Mouse (Mus musculus) stomach, embryonic 15.5 days (tissue): Measurements from ENCODE around the gene Fam187b. TPM values are rescaled to one million over a fixed set of nuclear protein-coding genes. Genes with fewer than 3 reads are reported as not detected.

Experiments used
- ATAC-seq: fragments of 200-750 bp; cut with Nextera tagmentation; 2 replicates; pipeline ENCODE4 v1.8.0; 2017; ENCODE audit warnings: low read depth, moderate number of reproducible peaks, moderate TSS enrichment; ENCODE audit not compliant: insufficient read depth, low FRiP score
- H3K27ac ChIP-seq: fragments of 300-500 bp; sonication (generic); 2 replicates; pipeline ENCODE4 v1.5.1; 2015; ENCODE audit warnings: mild to moderate bottlenecking, inconsistent platforms
- H3K27me3 ChIP-seq: fragments of 300-500 bp; sonication (generic); replicated peaks from 2 replicates; pipeline ENCODE4 v1.6.1; 2015; ENCODE audit warnings: inconsistent platforms
- H3K36me3 ChIP-seq: fragments of 300-500 bp; sonication (generic); 2 replicates; pipeline ENCODE4 v1.6.1; 2015; ENCODE audit warnings: inconsistent platforms
- H3K4me1 ChIP-seq: fragments of 300-500 bp; sonication (generic); 2 replicates; pipeline ENCODE4 v1.6.1; 2015; ENCODE audit warnings: inconsistent platforms
- H3K4me2 ChIP-seq: fragments of 300-500 bp; sonication (generic); 2 replicates; pipeline ENCODE4 v1.6.1; 2015; ENCODE audit warnings: mild to moderate bottlenecking, inconsistent platforms
- H3K4me3 ChIP-seq: fragments of 300-500 bp; sonication (generic); replicated peaks from 2 replicates; pipeline ENCODE4 v1.5.1; 2015; ENCODE audit warnings: inconsistent platforms
- H3K9ac ChIP-seq: fragments of 300-500 bp; sonication (generic); 2 replicates; pipeline ENCODE4 v1.6.1; 2015; ENCODE audit warnings: inconsistent platforms
- H3K9me3 ChIP-seq: fragments of 300-500 bp; sonication (generic); 2 replicates; pipeline ENCODE4 v1.6.1; 2016; ENCODE audit warnings: inconsistent platforms
- WGBS: fragments of 180-500 bp; shearing (Covaris S2); methylation state at CpG from one replicate; pipeline ENCODE4 v1.1.7; 2015; 5-methylcytosine and 5-hydroxymethylcytosine counted together
- polyA plus RNA-seq: library from polyadenylated mRNA; unstranded; fragments of >200 nt; fragmentation: Nextera tagmentation; extraction: Ambion mirVana; gene quantifications from 2 replicates; pipeline ENCODE4 v1.2.1, GENCODE M21; 2015

Gene Fam187b
- polyA plus RNA-seq, 1 experiment from 2014 or later: 8.7 TPM

- Histone ChIP-seq H3K9ac (no peak overlapping the region), H3K27ac (no peak overlapping the region), H3K4me2 (no peak overlapping the region), H3K27me3 (no peaks in the 10 kb centered on the region), H3K4me3 (no peak overlapping the region), H3K9me3 (no peaks in the 10 kb centered on the region), H3K36me3 (no peaks in the 10 kb centered on the region), H3K4me1 (no peaks in the 10 kb centered on the region)
- ATAC-seq: no peak
- 70% methylated on average over 2 of the region's 2 CpGs for WGBS
Measured at GRCm38 (mm10) chr7:31030717-31031116, 57.1 kb downstream of the Fam187b start.

- H3K9me3 ChIP-seq: no peaks in the 10 kb centered on the region
- whole genome bisulfite sequencing: 75% methylated on average over 7 of the region's 7 CpGs
- no peak for ATAC-seq
- H3K4me2 ChIP-seq: no peak overlapping the region
- H3K4me3 ChIP-seq: no peak overlapping the region
- no peaks in the 10 kb centered on the region for H3K4me1 ChIP-seq
- no peak overlapping the region for H3K9ac ChIP-seq
- no peaks in the 10 kb centered on the region for H3K27me3 ChIP-seq
- H3K27ac ChIP-seq: no peak overlapping the region
- H3K36me3 ChIP-seq: no peaks in the 10 kb centered on the region
Measured at GRCm38 (mm10) chr7:31031731-31032130, 58.1 kb downstream of the Fam187b start.

GRCm38 (mm10) chr7:31033409-31034165, 60.0 kb downstream of the Fam187b start:
- no peak overlapping the region for H3K27ac ChIP-seq
- no peaks in the 10 kb centered on the region for H3K9me3 ChIP-seq
- no peaks in the 10 kb centered on the region for H3K27me3 ChIP-seq
- H3K4me3 ChIP-seq: no peak overlapping the region
- no peaks in the 10 kb centered on the region for H3K36me3 ChIP-seq
- no peak; the same call in 1 of the 2 replicates for ATAC-seq
- H3K4me1 ChIP-seq: no peaks in the 10 kb centered on the region
- WGBS: 53% methylated on average over 9 of the region's 9 CpGs
- H3K9ac ChIP-seq: no peak overlapping the region
- H3K4me2 ChIP-seq: no peak overlapping the region

- 64% methylated on average over 11 of the region's 11 CpGs for WGBS
- no peaks in the 10 kb centered on the region for H3K36me3 ChIP-seq
Measured at GRCm38 (mm10) chr7:31034789-31035188, 61.2 kb downstream of the Fam187b start.

GRCm38 (mm10) chr7:31035291-31035690, 61.7 kb downstream of the Fam187b start:
- ATAC-seq: no peak
- H3K9me3 ChIP-seq: no peaks in the 10 kb centered on the region
- no peaks in the 10 kb centered on the region for H3K36me3 ChIP-seq
- H3K27ac ChIP-seq: no peak overlapping the region
- H3K9ac ChIP-seq: no peak overlapping the region
- no peaks in the 10 kb centered on the region for H3K4me1 ChIP-seq
- H3K27me3 ChIP-seq: no peaks in the 10 kb centered on the region
- 81% methylated on average over 11 of the region's 11 CpGs for WGBS
- no peak overlapping the region for H3K4me3 ChIP-seq
- no peak overlapping the region for H3K4me2 ChIP-seq

More at GRCm38 (mm10) chr7:31034789-31035188, 61.2 kb downstream of the Fam187b start:
- Histone ChIP-seq H3K27me3 (no peaks in the 10 kb centered on the region), H3K4me3 (no peak overlapping the region), H3K27ac (no peak overlapping the region), H3K9me3 (no peaks in the 10 kb centered on the region), H3K4me2 (no peak overlapping the region), H3K4me1 (no peaks in the 10 kb centered on the region), H3K9ac (no peak overlapping the region)
- no peak for ATAC-seq

GRCm38 (mm10) chr7:31036917-31037316, 63.3 kb downstream of the Fam187b start:
- no peak for ATAC-seq
- no peak overlapping the region for H3K9ac ChIP-seq
- H3K36me3 ChIP-seq: no peaks in the 10 kb centered on the region
- 0 out of 2 replicates have a peak, but pooled peaks cover 9% of the 10 kb centered on the region for H3K27me3 ChIP-seq
- H3K27ac ChIP-seq: no peak overlapping the region
- 82% methylated on average over 7 of the region's 7 CpGs for whole genome bisulfite sequencing
- H3K4me2 ChIP-seq: no peak overlapping the region
- 0 out of 2 replicates have a peak, but pooled peaks cover 3% of the 10 kb centered on the region for H3K4me1 ChIP-seq
- no peaks in the 10 kb centered on the region for H3K9me3 ChIP-seq
- H3K4me3 ChIP-seq: no peak overlapping the region

GRCm38 (mm10) chr7:31037675-31038074, 64.1 kb downstream of the Fam187b start:
- H3K4me3 ChIP-seq: no peak overlapping the region
- ATAC-seq: no peak

GRCm38 (mm10) chr7:31039011-31039410, 65.4 kb downstream of the Fam187b start:
- Histone ChIP-seq H3K27me3 (peaks cover 16% of the 10 kb centered on the region; the same call in 1 of the 2 replicates), H3K4me2 (no peak overlapping the region), H3K9me3 (no peaks in the 10 kb centered on the region), H3K4me3 (no peak overlapping the region), H3K4me1 (peaks cover 12% of the 10 kb centered on the region; the same call in 1 of the 2 replicates), H3K9ac (no peak overlapping the region), H3K27ac (no peak overlapping the region), H3K36me3 (no peaks in the 10 kb centered on the region)
- no peak for ATAC-seq
- WGBS: 84% methylated on average over 4 of the region's 4 CpGs

More at GRCm38 (mm10) chr7:31037675-31038074, 64.1 kb downstream of the Fam187b start:
- 60% methylated on average over 2 of the region's 2 CpGs for WGBS
- Histone ChIP-seq H3K27ac (no peak overlapping the region), H3K9ac (no peak overlapping the region), H3K27me3 (peaks cover 14% of the 10 kb centered on the region; the same call in 1 of the 2 replicates), H3K9me3 (no peaks in the 10 kb centered on the region), H3K4me2 (no peak overlapping the region), H3K36me3 (no peaks in the 10 kb centered on the region), H3K4me1 (peaks cover 10% of the 10 kb centered on the region; the same call in 1 of the 2 replicates)

Other genes with a start within 250 kb of the Fam187b start
- 227 and 239 TPM in 2 replicates for gene Tmem147, start 244.2 kb upstream of the Fam187b start, polyA plus RNA-seq
- 0.50 and 0.73 TPM in 2 replicates for gene Gapdhs, start 230.1 kb upstream of the Fam187b start, polyA plus RNA-seq
- 8.4 and 17.9 TPM in 2 replicates for gene Sbsn, start 222.3 kb upstream of the Fam187b start, polyA plus RNA-seq
- gene Dmkn, start 210.0 kb upstream of the Fam187b start, polyA plus RNA-seq: 70.8 and 142 TPM in 2 replicates
- gene Krtdap, start 185.9 kb upstream of the Fam187b start, polyA plus RNA-seq: 96.1 and 227 TPM in 2 replicates
- gene Ffar2, start 150.0 kb upstream of the Fam187b start, polyA plus RNA-seq: 14.9 and 26.5 TPM in 2 replicates
- 0.31 and 0.41 TPM in 2 replicates for gene Ffar3, start 117.6 kb upstream of the Fam187b start, polyA plus RNA-seq
- gene Ffar1, start 112.2 kb upstream of the Fam187b start, polyA plus RNA-seq: 0.26 and 0.30 TPM in 2 replicates
- gene Cd22, start 93.4 kb upstream of the Fam187b start, polyA plus RNA-seq: 0.15 and 0.22 TPM in 2 replicates
- 0.31 and 0.48 TPM in 2 replicates for gene Mag, start 58.9 kb upstream of the Fam187b start, polyA plus RNA-seq
- gene Hamp2, start 49.1 kb upstream of the Fam187b start, polyA plus RNA-seq: 0.62 TPM in 1 of 2 replicates, not detected in the other
- 0.39 and 1.8 TPM in 2 replicates for gene Hamp, start 29.8 kb upstream of the Fam187b start, polyA plus RNA-seq
- 19.9 and 22.9 TPM in 2 replicates for gene Usf2, start 17.0 kb upstream of the Fam187b start, polyA plus RNA-seq
- gene Lsr, start 326 bp upstream of the Fam187b start, polyA plus RNA-seq: 102 and 116 TPM in 2 replicates
- 27.1 and 29.0 TPM in 2 replicates for gene Fxyd5, start 68.7 kb downstream of the Fam187b start, polyA plus RNA-seq
- 21.6 and 25.0 TPM in 2 replicates for gene Fxyd7, start 77.7 kb downstream of the Fam187b start, polyA plus RNA-seq
- 89.3 and 110 TPM in 2 replicates for gene Fxyd1, start 83.4 kb downstream of the Fam187b start, polyA plus RNA-seq
- 1.6 and 1.9 TPM in 2 replicates for gene Lgi4, start 85.6 kb downstream of the Fam187b start, polyA plus RNA-seq
- gene Fxyd3, start 102.9 kb downstream of the Fam187b start, polyA plus RNA-seq: 364 and 383 TPM in 2 replicates
- gene Hpn, start 141.5 kb downstream of the Fam187b start, polyA plus RNA-seq: 35.3 and 36.9 TPM in 2 replicates
- 2.1 and 2.9 TPM in 2 replicates for gene Scn1b, start 153.2 kb downstream of the Fam187b start, polyA plus RNA-seq
- gene Gramd1a, start 182.1 kb downstream of the Fam187b start, polyA plus RNA-seq: 52.6 and 54.6 TPM in 2 replicates